Mouse (Mus musculus) G1E (cell line): ENCODE data around the gene Phf12.

ENCODE experiments used
- CTCF ChIP-seq: IDR thresholded peaks from 2 replicates; pipeline ENCODE4 v1.5.1; 2012; ENCODE audit warnings: low read depth, low read length, inconsistent platforms, mixed read lengths
- GATA1 ChIP-seq: IDR thresholded peaks from 2 replicates; pipeline ENCODE4 v1.6.1; 2012; ENCODE audit warnings: borderline replicate concordance, low read length, inconsistent platforms, mixed read lengths
- GATA2 ChIP-seq: IDR thresholded peaks from 2 replicates; pipeline ENCODE4 v1.6.1; 2012; ENCODE audit warnings: low read depth, low read length, inconsistent platforms, borderline replicate concordance
- POLR2AphosphoS5 ChIP-seq: IDR thresholded peaks from 2 replicates; pipeline ENCODE4 v1.6.1; 2012; ENCODE audit warnings: low read depth, low read length, inconsistent platforms; ENCODE audit not compliant: insufficient replicate concordance
- TAL1 ChIP-seq: conservative IDR thresholded peaks from 2 replicates; pipeline ENCODE4 v1.6.1; 2012; ENCODE audit warnings: low read depth, low read length, inconsistent platforms, mixed read lengths

GRCm38 (mm10) chr11:77942230-77942629, 40.3 kb upstream of the Phf12 start:
- TF ChIP-seq CTCF (no peak), GATA2 (no peak), GATA1 (no peak), POLR2AphosphoS5 (no peak), TAL1 (no peak)
